Mouse (Mus musculus) heart, embryonic 10.5 days (tissue): ENCODE results near the gene Idh1. TPM values are rescaled to one million over a fixed set of nuclear protein-coding genes. Genes with fewer than 3 reads are reported as not detected.

ENCODE experiments used
- polyA plus RNA-seq: library from polyadenylated mRNA; unstranded; fragments of >200 nt; fragmentation: Nextera tagmentation; extraction: Ambion mirVana; gene quantifications from 2 replicates; pipeline ENCODE4 v1.2.1, GENCODE M21; 2016

Gene Idh1
- polyA plus RNA-seq, 1 experiment from 2014 or later: 111 TPM

Other genes with a start within 250 kb of the Idh1 start
- 9.3 TPM in 2 replicates for gene Plekhm3, start 229.7 kb downstream of the Idh1 start, polyA plus RNA-seq
- 0.78 and 0.94 TPM in 2 replicates for gene Akr1cl, start 153.7 kb downstream of the Idh1 start, polyA plus RNA-seq
- gene Cryge, start 135.4 kb downstream of the Idh1 start, polyA plus RNA-seq: not detected in 2 replicates
- gene Crygd, start 123.0 kb downstream of the Idh1 start, polyA plus RNA-seq: not detected in 2 replicates
- not detected in 2 replicates for gene Crygc, start 112.8 kb downstream of the Idh1 start, polyA plus RNA-seq
- 0.37 TPM in 1 of 2 replicates, not detected in the other for gene Crygb, start 104.2 kb downstream of the Idh1 start, polyA plus RNA-seq
- gene Cryga, start 83.1 kb downstream of the Idh1 start, polyA plus RNA-seq: not detected in 2 replicates
- gene Gm28845, start 66.9 kb downstream of the Idh1 start, polyA plus RNA-seq: not detected in 2 replicates
- 0.12 and 0.31 TPM in 2 replicates for gene D630023F18Rik, start 63.3 kb downstream of the Idh1 start, polyA plus RNA-seq
- gene Pikfyve, start 183 bp upstream of the Idh1 start, polyA plus RNA-seq: 8.4 and 9.5 TPM in 2 replicates
- 0.10 TPM in 1 of 2 replicates, not detected in the other for gene Pth2r, start 95.6 kb upstream of the Idh1 start, polyA plus RNA-seq